Mouse (Mus musculus) common myeloid progenitor, adult 5-6 weeks (primary cell): ENCODE data around the gene Kdm5b. TPM values are rescaled to one million over a fixed set of nuclear protein-coding genes. Genes with fewer than 3 reads are reported as not detected.

Source experiments
- total RNA-seq: library from RNA; stranded (forward); fragments of 200-1000, 187-1606 nt; gene quantifications from 2 replicates; pipeline ENCODE4 v1.2.3, GENCODE M21; 2017

The Kdm5b gene
- total RNA-seq, 1 experiment from 2014 or later, result 32.7 TPM

Other genes starting within 250 kb of the Kdm5b start
- 5.1 and 5.3 TPM in 2 replicates for gene Ppfia4, start 227.2 kb upstream of the Kdm5b start, total RNA-seq
- 44.0 and 51.2 TPM in 2 replicates for gene Tmem183a, start 198.2 kb upstream of the Kdm5b start, total RNA-seq
- not detected in 2 replicates for gene 4933406M09Rik, start 174.2 kb upstream of the Kdm5b start, total RNA-seq
- 22.5 and 23.4 TPM in 2 replicates for gene Cyb5r1, start 154.6 kb upstream of the Kdm5b start, total RNA-seq
- gene Adipor1, start 144.8 kb upstream of the Kdm5b start, total RNA-seq, result 29.5 and 36.4 TPM in 2 replicates
- gene Klhl12, start 104.6 kb upstream of the Kdm5b start, total RNA-seq, result 21.8 and 28.1 TPM in 2 replicates
- 15.2 and 18.3 TPM in 2 replicates for gene Rabif, start 65.5 kb upstream of the Kdm5b start, total RNA-seq
- not detected in 2 replicates for gene Mgat4e, start 10.5 kb upstream of the Kdm5b start, total RNA-seq
- 0.05 TPM in 1 of 2 replicates, not detected in the other for gene Syt2, start 86.5 kb downstream of the Kdm5b start, total RNA-seq